Mouse (Mus musculus) ZHBTc4 (cell line): ENCODE measurements around the gene Tax1bp1.
A peak's percentile ranks its signal among the peaks of the same experiment; 100 is the strongest.

Experiments used
- DNase-seq: peaks from one replicate; pipeline ENCODE4 v3.0.0-alpha.2; 2011; ENCODE audit warnings: low read depth, low spot score

Tax1bp1 gene

DNA sequence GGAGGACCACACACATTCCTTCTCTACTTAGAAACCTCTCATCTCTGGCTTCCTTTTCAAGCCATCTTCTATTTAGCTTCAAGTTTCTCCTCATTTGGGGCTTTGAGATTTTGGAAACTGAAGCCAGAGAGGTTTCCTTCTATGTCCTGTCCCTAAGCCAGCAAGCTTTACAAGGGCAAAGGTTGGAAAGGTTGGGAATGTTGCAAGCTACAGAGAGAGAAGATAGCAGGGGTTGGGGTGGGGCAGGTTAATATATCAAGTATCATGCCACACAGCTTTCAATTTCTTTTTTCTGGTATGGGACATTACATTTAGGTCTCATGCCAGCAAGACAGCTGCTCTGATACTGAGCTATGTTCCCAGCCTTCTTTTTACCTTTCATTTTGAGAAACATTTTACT is 8.2 kb upstream of the Tax1bp1 start:
- DNase-seq: no peak

DNA sequence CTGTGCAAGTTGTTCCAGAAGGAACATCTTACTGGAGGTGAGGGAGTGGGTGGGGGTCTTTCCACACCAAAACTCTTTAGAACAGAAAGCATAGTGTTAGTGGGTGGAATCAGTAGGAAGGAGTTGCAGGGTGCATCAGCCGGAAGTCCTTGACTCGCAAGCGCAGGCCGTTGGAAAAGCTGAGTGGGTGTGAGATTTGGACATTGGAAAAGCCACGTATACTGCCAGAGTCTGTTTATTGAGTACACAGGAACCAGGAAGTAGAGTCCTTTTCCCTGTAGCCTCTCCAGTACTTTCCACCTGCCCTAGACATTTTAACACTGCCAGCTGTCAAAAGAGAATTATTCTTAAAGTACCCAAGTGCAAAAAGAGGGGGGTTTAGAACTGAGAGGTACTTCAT is 5.7 kb upstream of the Tax1bp1 start:
- DNase-seq: no peak

- DNase-seq: no peak
Observed at GRCm38 (mm10) chr6:52712563-52712962, 966 bp upstream of the Tax1bp1 start.

- DNase-seq: peak; percentile 90
Observed at GRCm38 (mm10) chr6:52713897-52714509, 474 bp downstream of the Tax1bp1 start.

DNA sequence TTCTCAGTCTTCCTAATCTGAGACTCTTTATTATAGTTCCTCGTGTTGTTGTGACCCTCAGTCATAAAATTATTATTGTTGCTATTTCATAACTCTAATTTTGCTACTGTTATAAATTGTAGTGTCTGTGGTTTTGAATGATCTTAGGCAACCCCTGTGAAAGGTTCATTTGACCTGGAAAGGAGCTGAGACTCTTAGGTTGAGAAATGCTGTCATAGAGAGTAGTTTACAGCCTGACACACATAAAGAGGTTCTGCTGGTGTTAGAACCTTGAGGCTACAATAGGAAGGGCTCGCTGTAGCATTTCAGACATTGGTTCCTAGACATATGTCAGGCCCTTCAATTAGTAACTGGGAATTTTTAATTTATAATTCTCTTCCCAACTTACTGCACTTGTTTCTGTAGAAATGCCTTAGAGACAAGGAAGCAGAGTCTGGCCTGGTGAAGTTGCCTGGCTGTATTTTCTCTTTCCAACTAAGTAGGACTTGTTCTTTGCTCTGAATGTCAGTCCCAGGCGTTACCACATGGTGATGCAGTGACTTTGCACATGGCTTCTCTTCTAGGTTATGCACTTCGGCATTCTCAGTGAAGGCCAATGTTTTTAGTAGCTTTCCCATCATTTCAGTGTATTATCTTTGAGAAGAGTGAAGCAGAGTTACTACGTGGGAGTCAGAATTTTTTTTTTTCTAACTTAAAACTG is 4.1 kb downstream of the Tax1bp1 start:
- DNase-seq: peak; percentile 9

DNA sequence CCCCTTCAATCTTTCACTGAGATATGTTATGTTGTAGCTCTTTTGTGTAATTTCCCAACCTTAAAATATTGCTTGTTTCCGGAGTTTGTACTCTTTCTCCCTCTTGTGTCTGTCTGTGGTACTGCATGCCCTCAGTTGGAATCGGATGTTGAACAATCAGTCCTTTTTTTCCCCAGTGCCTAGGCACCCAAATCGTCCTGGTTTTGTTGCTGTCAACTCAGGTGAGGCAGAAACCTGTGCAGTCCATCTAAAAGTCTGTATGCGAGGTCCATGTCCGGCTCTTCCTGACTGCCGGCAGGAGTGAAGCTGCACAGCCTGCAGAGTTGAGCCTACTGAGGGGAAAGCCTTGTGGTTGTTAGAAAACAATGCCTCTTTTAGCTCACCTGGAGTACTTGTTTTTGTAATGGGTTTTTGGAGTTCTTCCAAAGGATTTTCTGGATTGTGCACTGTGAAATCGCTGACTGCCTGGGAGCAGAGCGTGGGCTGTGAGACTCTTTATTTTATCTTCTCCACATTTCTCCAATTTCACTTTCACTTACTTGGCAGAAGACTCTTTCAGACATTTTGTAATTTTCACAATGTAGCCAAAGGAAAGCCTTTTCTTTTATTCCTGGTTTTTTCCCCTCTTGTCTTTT is 11.4 kb downstream of the Tax1bp1 start:
- DNase-seq: peak; percentile 64

DNA sequence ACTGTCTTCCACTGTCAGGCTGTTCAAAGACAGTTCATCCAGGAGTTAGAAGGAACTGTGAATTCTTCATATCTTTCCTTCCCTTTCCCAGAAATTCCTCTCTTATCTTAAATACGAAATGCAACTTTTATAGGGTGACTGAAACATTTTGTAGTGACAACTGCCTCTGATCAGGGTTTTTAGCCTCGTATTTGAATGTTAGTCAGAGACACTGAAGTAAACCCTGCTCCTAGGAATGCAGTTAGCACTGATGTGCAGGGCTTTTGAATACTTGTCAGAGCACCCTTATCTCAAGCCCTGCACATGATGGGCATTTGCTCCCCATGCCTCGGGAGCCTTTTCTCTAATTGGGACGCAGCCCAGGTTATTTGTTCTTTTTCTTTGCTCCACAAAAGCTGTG is 16.8 kb downstream of the Tax1bp1 start:
- DNase-seq: no peak

GRCm38 (mm10) chr6:52734630-52735029 is 21.1 kb downstream of the Tax1bp1 start:
- no peak for DNase-seq

GRCm38 (mm10) chr6:52752832-52753231 is 39.3 kb downstream of the Tax1bp1 start:
- no peak for DNase-seq

DNA sequence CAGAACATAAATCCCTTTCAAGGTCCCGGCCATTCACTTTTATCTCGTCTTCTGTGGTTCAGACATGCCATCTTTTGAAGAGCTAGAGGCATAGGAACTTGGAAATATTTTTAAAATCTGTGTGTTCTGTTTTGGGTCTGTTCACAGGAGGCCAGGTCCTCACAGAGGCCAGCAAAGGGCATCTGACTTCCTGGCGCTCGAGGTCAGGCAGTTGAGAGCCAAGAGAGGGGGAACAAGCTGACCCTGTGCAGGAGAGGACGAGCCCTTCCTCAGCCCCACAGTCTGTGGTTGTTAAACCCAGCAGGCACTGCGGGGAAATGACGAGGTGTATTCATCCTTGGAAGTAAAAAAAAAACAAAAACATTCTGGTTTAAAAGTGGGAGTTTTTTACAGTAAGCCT is 51.7 kb downstream of the Tax1bp1 start:
- DNase-seq: no peak

- DNase-seq: no peak
Observed at GRCm38 (mm10) chr6:52770789-52771188, 57.3 kb downstream of the Tax1bp1 start.

GRCm38 (mm10) chr6:52773132-52773531 is 59.6 kb downstream of the Tax1bp1 start:
- no peak for DNase-seq

GRCm38 (mm10) chr6:52775350-52775749 is 61.8 kb downstream of the Tax1bp1 start:
- no peak for DNase-seq

GRCm38 (mm10) chr6:52775956-52776355 is 62.4 kb downstream of the Tax1bp1 start:
- no peak for DNase-seq

GRCm38 (mm10) chr6:52777034-52777433 is 63.5 kb downstream of the Tax1bp1 start:
- DNase-seq: no peak

GRCm38 (mm10) chr6:52778523-52778922 is 65.0 kb downstream of the Tax1bp1 start:
- no peak for DNase-seq

GRCm38 (mm10) chr6:52779546-52779945 is 66.0 kb downstream of the Tax1bp1 start:
- no peak for DNase-seq

DNA sequence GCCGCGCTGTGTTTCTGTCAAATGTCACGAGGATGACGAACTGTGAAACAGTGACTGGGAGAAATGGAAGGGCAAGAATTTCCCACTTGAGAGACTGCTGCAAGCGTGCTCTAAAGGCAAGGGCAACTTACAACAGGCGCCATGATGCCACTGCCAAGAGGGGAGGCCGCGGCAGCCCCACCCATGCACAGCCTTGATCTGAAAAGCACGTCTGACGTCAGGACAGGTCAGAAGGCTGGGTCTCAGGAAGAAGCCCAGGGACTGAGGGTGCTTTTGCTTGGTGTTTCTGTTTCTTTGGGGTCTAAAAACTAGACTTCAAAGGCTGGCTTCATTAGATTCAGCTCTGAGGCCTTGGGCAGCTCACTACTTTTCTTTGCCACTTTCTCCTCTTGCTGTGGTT is 76.8 kb downstream of the Tax1bp1 start:
- peak; percentile 52 for DNase-seq

DNA sequence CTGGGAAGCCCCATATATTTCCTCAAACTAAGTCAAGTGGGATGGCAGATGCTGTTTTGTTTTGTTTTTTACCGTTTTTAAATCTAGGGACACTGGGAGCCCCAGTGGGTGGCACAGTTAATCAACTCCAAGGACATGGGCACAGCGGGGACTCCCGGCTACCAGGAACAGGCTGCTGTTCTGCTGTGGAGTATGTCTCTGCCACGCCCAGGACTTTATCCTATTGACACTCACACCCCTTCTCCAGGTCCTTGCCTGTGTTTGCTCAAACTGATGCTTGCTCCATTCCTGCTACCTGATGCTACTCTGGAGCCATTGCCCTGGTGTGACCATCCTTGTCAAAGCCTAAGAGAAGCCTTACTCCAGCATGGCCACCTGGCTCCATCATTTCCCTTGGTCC is 77.3 kb downstream of the Tax1bp1 start:
- peak; percentile 75 for DNase-seq

DNA sequence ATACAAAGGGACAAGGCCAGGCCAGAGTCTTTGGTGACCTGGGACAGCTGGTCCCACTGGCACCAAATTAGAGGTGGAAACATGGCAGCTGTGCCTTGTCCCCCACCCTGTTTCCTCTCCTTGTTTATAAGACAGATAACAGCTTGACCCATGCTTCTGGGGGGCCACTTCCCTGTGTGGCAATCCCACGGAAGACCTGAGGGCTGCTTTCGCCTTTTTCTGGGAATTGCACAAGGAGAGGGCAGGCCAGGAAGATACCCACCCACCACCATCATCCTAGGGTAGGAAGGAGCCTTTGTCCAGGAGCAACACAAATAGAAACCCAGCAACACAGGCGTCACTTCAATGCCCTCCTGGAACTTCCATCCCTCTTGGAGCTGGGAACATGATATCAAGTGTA is 78.9 kb downstream of the Tax1bp1 start:
- DNase-seq: no peak

DNA sequence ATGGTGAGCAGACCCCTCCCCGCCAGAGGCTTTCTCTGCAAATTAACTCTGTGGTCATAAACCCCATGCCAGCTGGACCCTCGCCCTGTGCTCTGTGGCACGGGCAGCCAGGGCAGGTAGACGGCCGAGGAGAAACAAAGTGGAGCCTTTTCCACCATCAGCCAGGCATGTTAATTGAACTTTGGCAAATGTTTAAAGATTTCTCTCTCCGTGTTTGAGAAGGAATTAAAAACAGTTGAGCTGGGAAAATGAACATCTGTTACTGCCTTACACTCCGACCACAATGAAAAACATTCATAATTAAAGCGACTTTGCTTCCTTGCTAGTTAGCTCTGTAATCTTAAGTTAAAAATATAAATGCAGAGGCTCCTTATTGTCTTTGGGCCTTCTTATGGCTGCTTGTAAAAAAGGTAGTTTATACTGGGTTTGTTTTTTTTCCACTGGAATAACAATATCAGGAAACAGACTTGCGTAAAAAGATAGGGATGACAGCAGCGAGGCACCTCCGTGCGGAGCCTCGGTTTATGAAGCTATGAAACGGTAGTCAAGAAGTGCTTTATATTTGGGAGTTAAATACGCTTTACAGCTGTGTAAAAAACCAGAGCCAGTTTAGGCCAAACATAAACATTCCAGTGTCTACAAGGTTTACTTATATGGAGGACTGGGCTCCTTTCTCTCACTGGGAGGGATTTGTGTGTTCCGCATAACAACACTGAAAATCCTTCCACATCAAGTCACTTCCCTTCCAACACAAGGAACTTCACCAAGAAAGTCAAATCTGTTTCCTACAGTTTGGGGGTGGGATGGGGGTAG is 81.7 kb downstream of the Tax1bp1 start:
- no peak for DNase-seq

GRCm38 (mm10) chr6:52796035-52796598 is 82.6 kb downstream of the Tax1bp1 start:
- no peak for DNase-seq
